Mouse (Mus musculus) kidney, adult 2 months (tissue): ENCODE results near the gene Pprc1.

Experiments used
- CTCF ChIP-seq: fragments of 200-500 bp; conservative IDR thresholded peaks from 2 replicates; pipeline ENCODE4 v1.5.1; 2011; ENCODE audit warnings: low read depth, mild to moderate bottlenecking, control low read depth, low read length, moderate library complexity, mixed read lengths; ENCODE audit not compliant: insufficient read depth, insufficient read length
- POLR2A ChIP-seq: fragments of 200-500 bp; IDR thresholded peaks from one replicate; pipeline ENCODE4 v1.6.1; 2011; ENCODE audit warnings: low read depth, low read length, control low read depth

DNA sequence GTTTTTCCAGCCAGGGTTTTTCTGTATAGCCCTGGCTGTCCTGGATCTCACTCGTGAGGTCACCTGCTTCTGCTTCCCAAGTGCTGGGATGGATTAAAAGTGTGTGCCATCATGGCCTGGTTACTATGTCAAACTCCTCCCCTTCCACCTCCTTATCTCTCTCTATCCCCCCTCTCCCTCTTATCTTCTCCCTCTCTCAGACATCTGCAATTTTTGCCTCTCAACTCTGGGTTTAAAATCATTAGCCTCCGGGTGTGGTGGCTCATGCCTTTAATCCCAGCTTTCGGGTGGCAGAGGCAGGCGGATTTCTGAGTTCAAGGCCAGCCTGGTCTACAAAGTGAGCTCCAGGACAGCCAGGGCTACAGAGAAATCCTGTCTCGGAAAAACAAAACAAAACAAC lies 29.6 kb downstream of the Pprc1 start:
- TF ChIP-seq POLR2A (no peak), CTCF (no peak)
